Mouse (Mus musculus): Measurements from ENCODE around the gene Bach2.

- TF ChIP-seq CTCF (IDR thresholded peaks at IDR 0.05; ENCODE audit: low read depth) (no peak), EP300 (IDR thresholded peaks at IDR 0.05; ENCODE audit: low read depth) (no peak)
Measured at GRCm38 (mm10) chr4:32492834-32493233, 254.2 kb downstream of the Bach2 start.
